Mouse (Mus musculus) forebrain, embryonic 10.5 days (tissue): ENCODE results near the gene Tulp2. TPM values are rescaled to one million over a fixed set of nuclear protein-coding genes. Genes with fewer than 3 reads are reported as not detected.

Experiments used
- DNase-seq: peaks from one replicate; pipeline ENCODE4 v3.0.0-alpha.2; 2017; ENCODE audit warnings: low spot score; ENCODE audit errors: extremely low spot score
- H3K27ac ChIP-seq: fragments of 300-500 bp; sonication (generic); 2 replicates; pipeline ENCODE4 v1.5.1; 2016; ENCODE audit warnings: mild to moderate bottlenecking
- H3K27me3 ChIP-seq: fragments of 300-500 bp; sonication (generic); 2 replicates; pipeline ENCODE4 v1.6.1; 2016; ENCODE audit warnings: mild to moderate bottlenecking; ENCODE audit not compliant: poor library complexity, severe bottlenecking
- H3K36me3 ChIP-seq: fragments of 300-500 bp; sonication (generic); replicated peaks from 2 replicates; pipeline ENCODE4 v1.6.1; 2016; ENCODE audit warnings: mild to moderate bottlenecking, moderate library complexity
- H3K4me1 ChIP-seq: fragments of 300-500 bp; sonication (generic); 2 replicates; pipeline ENCODE4 v1.6.1; 2016
- H3K4me3 ChIP-seq: fragments of 300-500 bp; sonication (generic); 2 replicates; pipeline ENCODE4 v1.5.1; 2016; ENCODE audit warnings: mild to moderate bottlenecking, moderate library complexity
- H3K9me3 ChIP-seq: fragments of 300-500 bp; sonication (generic); 2 replicates; pipeline ENCODE4 v1.6.1; 2016; ENCODE audit warnings: mild to moderate bottlenecking, moderate library complexity
- WGBS: fragments of 180-500 bp; shearing (Covaris S2); methylation state at CpG from one replicate; pipeline ENCODE4 v1.1.7; 2016; 5-methylcytosine and 5-hydroxymethylcytosine counted together
- polyA plus RNA-seq: library from polyadenylated mRNA; unstranded; fragments of >200 nt; fragmentation: Nextera tagmentation; extraction: Ambion mirVana; gene quantifications from 2 replicates; pipeline ENCODE4 v1.2.1, GENCODE M21; 2016

The Tulp2 gene
- polyA plus RNA-seq = 0.12 and 0.20 TPM in 2 replicates

- H3K4me1 ChIP-seq = no peaks in the 10 kb centered on the region
These were observed at the start of gene Tulp2 for GRCm38 (mm10) chr7:45481374-45481927. Tulp2 (plus strand) TSS chr7:45481877.

GRCm38 (mm10) chr7:45433835-45434202 lies 47.9 kb upstream of the Tulp2 start:
- Histone ChIP-seq H3K27me3 (peaks cover 7% of the 10 kb centered on the region), H3K9me3 (no peaks in the 10 kb centered on the region), H3K4me1 (peaks cover 48% of the 10 kb centered on the region), H3K27ac (peak overlapping the region; percentile 94), H3K36me3 (peaks cover 41% of the 10 kb centered on the region), H3K4me3 (peak overlapping the region; percentile 95)
- no peak for DNase-seq
- 2% methylated on average over 7 of the region's 7 CpGs for WGBS

More at GRCm38 (mm10) chr7:45481374-45481927, at the start of gene Tulp2:
- Histone ChIP-seq H3K9me3 (no peaks in the 10 kb centered on the region), H3K36me3 (peaks cover 13% of the 10 kb centered on the region), H3K27me3 (no peaks in the 10 kb centered on the region), H3K27ac (no peak within 1 kb of the TSS), H3K4me3 (no peak within 1 kb of the TSS)
- 56% methylated on average over 15 of the region's 15 CpGs for WGBS
- DNase-seq = no peak

- no peaks in the 10 kb centered on the region for H3K9me3 ChIP-seq
- H3K4me1 ChIP-seq = peaks cover 48% of the 10 kb centered on the region
- peak within 1 kb of the TSS; percentile 94 for H3K27ac ChIP-seq
- peak within 1 kb of the TSS; percentile 95 for H3K4me3 ChIP-seq
- WGBS = under 1% methylated on average over 45 of the region's 45 CpGs
- peak; percentile 100 for DNase-seq
- peaks cover 7% of the 10 kb centered on the region for H3K27me3 ChIP-seq
- peaks cover 37% of the 10 kb centered on the region for H3K36me3 ChIP-seq
These were observed 47.3 kb upstream of the Tulp2 start, which contains the start of gene Gys1 for GRCm38 (mm10) chr7:45434203-45435015. Gys1 (plus strand) TSS chr7:45434844.

- Histone ChIP-seq H3K27ac (peak overlapping the region; percentile 94), H3K36me3 (peaks cover 37% of the 10 kb centered on the region), H3K27me3 (peaks cover 7% of the 10 kb centered on the region), H3K4me1 (peaks cover 48% of the 10 kb centered on the region), H3K9me3 (no peaks in the 10 kb centered on the region), H3K4me3 (peak overlapping the region; percentile 95)
- 3% methylated on average over 16 of the region's 16 CpGs for WGBS
- no peak for DNase-seq
These were observed 46.6 kb upstream of the Tulp2 start for GRCm38 (mm10) chr7:45435038-45435437.

- WGBS = 89% methylated on average over 5 of the region's 5 CpGs
- Histone ChIP-seq H3K27me3 (peaks cover 7% of the 10 kb centered on the region), H3K9me3 (no peaks in the 10 kb centered on the region), H3K4me3 (peak overlapping the region; percentile 95), H3K27ac (no peak overlapping the region), H3K36me3 (peaks cover 37% of the 10 kb centered on the region), H3K4me1 (peaks cover 48% of the 10 kb centered on the region)
- no peak for DNase-seq
These were observed 45.2 kb upstream of the Tulp2 start for GRCm38 (mm10) chr7:45436444-45436843.

- Histone ChIP-seq H3K36me3 (peaks cover 34% of the 10 kb centered on the region), H3K4me1 (peaks cover 48% of the 10 kb centered on the region), H3K9me3 (no peaks in the 10 kb centered on the region), H3K4me3 (peak overlapping the region; percentile 4), H3K27me3 (peaks cover 7% of the 10 kb centered on the region), H3K27ac (0 out of 2 replicates have a peak overlapping the region, but pooled peaks have one; percentile 16)
- no peak for DNase-seq
- 27% methylated on average over 6 of the region's 6 CpGs for WGBS
These were observed 44.6 kb upstream of the Tulp2 start for GRCm38 (mm10) chr7:45437046-45437445.

- 15% methylated on average over 19 of the region's 19 CpGs for WGBS
- Histone ChIP-seq H3K36me3 (peaks cover 33% of the 10 kb centered on the region), H3K27ac (0 out of 2 replicates have a peak within 1 kb of the TSS, but pooled peaks have one; percentile 16), H3K9me3 (no peaks in the 10 kb centered on the region), H3K27me3 (peaks cover 7% of the 10 kb centered on the region), H3K4me1 (peaks cover 46% of the 10 kb centered on the region), H3K4me3 (peak within 1 kb of the TSS; percentile 4)
- DNase-seq = no peak
These were observed 44.0 kb upstream of the Tulp2 start, which contains the start of gene Ruvbl2 for GRCm38 (mm10) chr7:45437521-45438276. Ruvbl2 (minus strand) TSS chr7:45438096.

- 91% methylated on average over 22 of the region's 22 CpGs for WGBS
- Histone ChIP-seq H3K4me3 (no peak overlapping the region), H3K27ac (no peak overlapping the region), H3K27me3 (no peaks in the 10 kb centered on the region), H3K36me3 (peaks cover 78% of the 10 kb centered on the region), H3K9me3 (no peaks in the 10 kb centered on the region), H3K4me1 (peaks cover 5% of the 10 kb centered on the region; the same call in 1 of the 2 replicates)
- no peak for DNase-seq
These were observed 37.9 kb upstream of the Tulp2 start for GRCm38 (mm10) chr7:45443526-45444420.

GRCm38 (mm10) chr7:45446589-45446988 lies 35.1 kb upstream of the Tulp2 start:
- Histone ChIP-seq H3K4me1 (peaks cover 9% of the 10 kb centered on the region; the same call in 1 of the 2 replicates), H3K27me3 (no peaks in the 10 kb centered on the region), H3K36me3 (peaks cover 73% of the 10 kb centered on the region), H3K9me3 (no peaks in the 10 kb centered on the region), H3K27ac (no peak overlapping the region), H3K4me3 (no peak overlapping the region)
- DNase-seq = no peak

- whole genome bisulfite sequencing = 41% methylated on average over 11 of the region's 11 CpGs
- H3K36me3 ChIP-seq = peaks cover 78% of the 10 kb centered on the region
These were observed 34.2 kb upstream of the Tulp2 start for GRCm38 (mm10) chr7:45447325-45447990.

GRCm38 (mm10) chr7:45449974-45450373 lies 31.7 kb upstream of the Tulp2 start:
- H3K27ac ChIP-seq = no peak overlapping the region
- H3K4me1 ChIP-seq = peaks cover 12% of the 10 kb centered on the region; the same call in 1 of the 2 replicates
- H3K36me3 ChIP-seq = peaks cover 76% of the 10 kb centered on the region
- no peak for DNase-seq
- H3K4me3 ChIP-seq = no peak overlapping the region
- no peaks in the 10 kb centered on the region for H3K9me3 ChIP-seq
- H3K27me3 ChIP-seq = no peaks in the 10 kb centered on the region
- WGBS = 97% methylated on average over 1 of the region's 1 CpGs

More at GRCm38 (mm10) chr7:45447325-45447990, 34.2 kb upstream of the Tulp2 start:
- peaks cover 12% of the 10 kb centered on the region; the same call in 1 of the 2 replicates for H3K4me1 ChIP-seq
- no peak for DNase-seq
- H3K27ac ChIP-seq = 0 out of 2 replicates have a peak overlapping the region, but pooled peaks have one; percentile 11
- H3K27me3 ChIP-seq = no peaks in the 10 kb centered on the region
- H3K9me3 ChIP-seq = no peaks in the 10 kb centered on the region
- 0 out of 2 replicates have a peak overlapping the region, but pooled peaks have one; percentile 23 for H3K4me3 ChIP-seq
